Mouse (Mus musculus) C2C12 (cell line): ENCODE results near the gene Fam171a2. TPM values are rescaled to one million over a fixed set of nuclear protein-coding genes. Genes with fewer than 3 reads are reported as not detected.

Experiments
- H3K27me3 ChIP-seq: one replicate; pipeline ENCODE4 v1.6.1; 2011; ENCODE audit not compliant: control insufficient read depth, insufficient read depth, insufficient read length
- H3K36me3 ChIP-seq: one replicate; pipeline ENCODE4 v1.6.1; 2011; ENCODE audit not compliant: control insufficient read depth, insufficient read depth
- H3K4me3 ChIP-seq: one replicate; pipeline ENCODE4 v1.5.1; 2011; ENCODE audit warnings: mild to moderate bottlenecking, control low read depth; ENCODE audit not compliant: poor library complexity, insufficient read depth, severe bottlenecking
- H3K79me2 ChIP-seq: one replicate; pipeline ENCODE4 v1.6.1; 2011; ENCODE audit not compliant: control insufficient read depth, insufficient read depth
- H3K79me3 ChIP-seq: one replicate; pipeline ENCODE4 v1.6.1; 2011; ENCODE audit warnings: low read depth, control low read depth
- H3ac ChIP-seq: one replicate; pipeline ENCODE3; 2011; ENCODE audit warnings: low read depth; ENCODE audit not compliant: control insufficient read depth, insufficient read length
- CEBPB ChIP-seq: IDR thresholded peaks from one replicate; pipeline ENCODE4 v1.6.1; 2011; ENCODE audit warnings: low read depth, mild to moderate bottlenecking, control low read depth, moderate library complexity
- CTCF ChIP-seq: IDR thresholded peaks from one replicate; pipeline ENCODE4 v1.5.1; 2011; ENCODE audit not compliant: control insufficient read depth, insufficient read depth, insufficient read length
- FOSL1 ChIP-seq: IDR thresholded peaks from one replicate; pipeline ENCODE4 v1.8.0; 2011; ENCODE audit warnings: mild to moderate bottlenecking, low read length; ENCODE audit not compliant: poor library complexity, insufficient read depth, severe bottlenecking
- MAX ChIP-seq: IDR thresholded peaks from one replicate; pipeline ENCODE4 v1.6.1; 2011; ENCODE audit warnings: mild to moderate bottlenecking, control low read depth
- MYOD1 ChIP-seq: IDR thresholded peaks from one replicate; pipeline ENCODE4 v1.6.1; 2011; ENCODE audit warnings: low read depth; ENCODE audit not compliant: control insufficient read depth, insufficient read length
- MYOG ChIP-seq: IDR thresholded peaks from one replicate; pipeline ENCODE4 v1.6.1; 2011; ENCODE audit not compliant: control insufficient read depth, insufficient read length; ENCODE audit errors: extremely low read depth
- USF1 ChIP-seq: IDR thresholded peaks from one replicate; pipeline ENCODE4 v1.6.1; 2011; ENCODE audit warnings: low read depth, mild to moderate bottlenecking, control low read depth, moderate library complexity
- polyA plus RNA-seq: library from polyadenylated mRNA; unstranded; fragments of >200 nt; fragmentation: generic; extraction: Trizol; gene quantifications from one replicate; pipeline ENCODE4 v1.2.1, GENCODE M21; 2012; ENCODE audit warnings: missing spikeins

Gene Fam171a2
- polyA plus RNA-seq, 1 experiment = 6.3 TPM

DNA sequence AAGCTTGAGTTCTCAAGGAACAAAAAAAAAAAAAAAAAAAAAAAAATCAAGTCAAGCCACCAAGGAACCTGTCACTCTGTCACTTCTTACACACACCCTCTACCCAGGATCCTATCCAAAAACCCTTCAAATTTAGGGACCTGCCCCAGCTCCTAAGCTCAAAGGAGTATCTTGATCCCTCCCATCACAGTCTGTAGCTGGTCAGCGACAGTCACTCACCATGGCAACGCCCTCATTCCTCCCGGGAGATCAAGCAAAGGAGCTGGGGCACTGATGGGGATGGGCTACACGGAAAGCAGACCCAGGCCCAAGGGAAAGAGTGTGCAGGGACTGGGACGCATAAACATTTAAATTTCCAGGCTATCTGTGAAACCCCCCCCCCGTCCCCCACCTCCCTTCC, 2.7 kb downstream of the Fam171a2 start:
- TF ChIP-seq CTCF (no peak), MYOG (no peak), FOSL1 (no peak), CEBPB (no peak), MAX (no peak), USF1 (no peak)
- H3K4me3 ChIP-seq = no peak overlapping the region
- no peaks in the 10 kb centered on the region for H3K36me3 ChIP-seq
- peaks cover 18% of the 10 kb centered on the region for H3K27me3 ChIP-seq
- H3ac ChIP-seq = no peak overlapping the region
- no peaks in the 10 kb centered on the region for H3K79me3 ChIP-seq
- no peaks in the 10 kb centered on the region for H3K79me2 ChIP-seq

GRCm38 (mm10) chr11:102444321-102444720, 3.2 kb downstream of the Fam171a2 start:
- Histone ChIP-seq H3K79me3 (no peaks in the 10 kb centered on the region), H3ac (no peak overlapping the region), H3K36me3 (no peaks in the 10 kb centered on the region), H3K27me3 (peaks cover 14% of the 10 kb centered on the region), H3K4me3 (no peak overlapping the region), H3K79me2 (no peaks in the 10 kb centered on the region)
- TF ChIP-seq MYOD1 = no peak
- TF ChIP-seq MAX = no peak
- TF ChIP-seq CEBPB = no peak
- no peak for TF ChIP-seq FOSL1

GRCm38 (mm10) chr11:102443740-102444139, 3.7 kb downstream of the Fam171a2 start:
- no peak overlapping the region for H3K4me3 ChIP-seq
- H3ac ChIP-seq = no peak overlapping the region
- peaks cover 10% of the 10 kb centered on the region for H3K27me3 ChIP-seq
- no peaks in the 10 kb centered on the region for H3K36me3 ChIP-seq
- no peak for TF ChIP-seq USF1
- TF ChIP-seq MAX = no peak
- no peak for TF ChIP-seq CTCF
- TF ChIP-seq CEBPB = no peak
- no peak for TF ChIP-seq MYOG
- TF ChIP-seq FOSL1 = no peak
- TF ChIP-seq MYOD1 = no peak
- no peaks in the 10 kb centered on the region for H3K79me3 ChIP-seq
- H3K79me2 ChIP-seq = no peaks in the 10 kb centered on the region

GRCm38 (mm10) chr11:102442089-102442488, 5.4 kb downstream of the Fam171a2 start:
- Histone ChIP-seq H3K27me3 (no peaks in the 10 kb centered on the region), H3K4me3 (no peak overlapping the region), H3ac (no peak overlapping the region), H3K79me3 (no peaks in the 10 kb centered on the region), H3K79me2 (no peaks in the 10 kb centered on the region), H3K36me3 (no peaks in the 10 kb centered on the region)
- no peak for TF ChIP-seq CEBPB
- TF ChIP-seq MYOD1 = no peak
- no peak for TF ChIP-seq MYOG
- TF ChIP-seq FOSL1 = no peak
- TF ChIP-seq USF1 = no peak
- TF ChIP-seq MAX = no peak
- TF ChIP-seq CTCF = no peak

DNA sequence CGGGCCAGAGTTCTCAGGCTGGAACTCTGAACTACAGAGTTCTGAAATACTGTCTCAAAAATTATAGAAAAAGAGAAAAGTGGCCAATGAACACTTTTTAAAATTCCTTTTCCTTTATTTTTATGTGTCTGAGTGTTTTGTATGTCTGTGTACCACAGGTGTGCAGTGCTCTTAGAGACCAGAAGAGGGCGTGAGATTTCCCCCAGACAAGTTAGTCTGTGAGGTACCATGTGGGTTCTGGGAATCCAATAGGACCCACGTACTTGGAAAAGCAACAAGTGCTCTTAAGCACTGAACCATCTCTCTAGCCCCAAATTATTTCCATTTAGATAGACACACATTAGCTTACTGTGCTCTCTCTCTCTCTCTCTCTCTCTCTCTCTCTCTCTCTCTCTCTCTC, 6.0 kb downstream of the Fam171a2 start:
- Histone ChIP-seq H3ac (no peak overlapping the region), H3K27me3 (no peaks in the 10 kb centered on the region), H3K79me2 (no peaks in the 10 kb centered on the region), H3K36me3 (peaks cover under 1% of the 10 kb centered on the region), H3K79me3 (no peaks in the 10 kb centered on the region), H3K4me3 (no peak overlapping the region)
- TF ChIP-seq CTCF (no peak), MAX (no peak), MYOD1 (no peak), CEBPB (no peak), USF1 (no peak), FOSL1 (no peak), MYOG (no peak)

- TF ChIP-seq FOSL1 (no peak), MYOG (no peak), CEBPB (no peak), USF1 (no peak), MAX (no peak), CTCF (no peak), MYOD1 (no peak)
- H3K79me2 ChIP-seq = no peaks in the 10 kb centered on the region
- no peak overlapping the region for H3K4me3 ChIP-seq
- no peaks in the 10 kb centered on the region for H3K79me3 ChIP-seq
- H3K36me3 ChIP-seq = peaks cover 9% of the 10 kb centered on the region
- H3ac ChIP-seq = no peak overlapping the region
- no peaks in the 10 kb centered on the region for H3K27me3 ChIP-seq
Measured at GRCm38 (mm10) chr11:102440255-102440654, 7.2 kb downstream of the Fam171a2 start.
